Mouse (Mus musculus): ENCODE data around the gene Htr1d. TPM values are rescaled to one million over a fixed set of nuclear protein-coding genes. Genes with fewer than 3 reads are reported as not detected.

Htr1d gene
- polyA plus RNA-seq (2012; rRNA removed) = 0.01 TPM in 1 of 2 replicates, not detected in the other

GRCm38 (mm10) chr4:136423224-136423623 lies at the start of gene Htr1d:
Gene Htr1d (plus strand): TSS chr4:136423524.

GRCm38 (mm10) chr4:136462086-136462838 lies 38.9 kb downstream of the Htr1d start, which contains the start of gene 6030445D17Rik:
Gene 6030445D17Rik (plus strand): TSS chr4:136462250.

GRCm38 (mm10) chr4:136469371-136469903 lies 46.1 kb downstream of the Htr1d start, which contains the start of gene Luzp1:
Gene Luzp1 (plus strand): TSS chr4:136469761.

Other genes starting within 250 kb of the Htr1d start
- gene Asap3, start 217.2 kb upstream of the Htr1d start, polyA plus RNA-seq (2012; rRNA removed) = 1.2 and 1.3 TPM in 2 replicates
- gene Tcea3, start 175.8 kb upstream of the Htr1d start, polyA plus RNA-seq (2012; rRNA removed) = 3.8 and 5.2 TPM in 2 replicates
- 2.7 and 2.8 TPM in 2 replicates for gene Zfp46, start 138.8 kb upstream of the Htr1d start, polyA plus RNA-seq (2012; rRNA removed)
- 46.6 and 49.4 TPM in 2 replicates for gene Hnrnpr, start 112.6 kb upstream of the Htr1d start, polyA plus RNA-seq (2012; rRNA removed)
- gene 6030445D17Rik, start 38.7 kb downstream of the Htr1d start, polyA plus RNA-seq (2012; rRNA removed) = 0.08 TPM in 2 replicates
- 1.8 and 2.2 TPM in 2 replicates for gene Luzp1, start 46.2 kb downstream of the Htr1d start, polyA plus RNA-seq (2012; rRNA removed)
- gene Kdm1a, start 179.2 kb downstream of the Htr1d start, polyA plus RNA-seq (2012; rRNA removed) = 17.7 and 19.2 TPM in 2 replicates
- not detected in 2 replicates for gene Tex46, start 186.9 kb downstream of the Htr1d start, polyA plus RNA-seq (2012; rRNA removed)
- 0.02 TPM in 1 of 2 replicates, not detected in the other for gene Lactbl1, start 199.1 kb downstream of the Htr1d start, polyA plus RNA-seq (2012; rRNA removed)